Mouse (Mus musculus) limb, embryonic 13.5 days (tissue): Measurements from ENCODE around the gene Fbxo39. TPM values are rescaled to one million over a fixed set of nuclear protein-coding genes. Genes with fewer than 3 reads are reported as not detected.

Source experiments
- ATAC-seq: fragments of 200-750 bp; cut with Nextera tagmentation; 2 replicates; pipeline ENCODE4 v1.8.0; 2017; ENCODE audit warnings: low read depth, moderate number of reproducible peaks, moderate TSS enrichment; ENCODE audit not compliant: low FRiP score
- H3K27ac ChIP-seq: fragments of 300-500 bp; sonication (generic); 2 replicates; pipeline ENCODE4 v1.5.1; 2015; ENCODE audit warnings: inconsistent platforms, mild to moderate bottlenecking, moderate library complexity
- H3K27me3 ChIP-seq: fragments of 300-500 bp; sonication (generic); 2 replicates; pipeline ENCODE4 v1.6.1; 2015; ENCODE audit warnings: mild to moderate bottlenecking, inconsistent platforms
- H3K36me3 ChIP-seq: fragments of 300-500 bp; sonication (generic); 2 replicates; pipeline ENCODE4 v1.6.1; 2015; ENCODE audit warnings: inconsistent platforms, mild to moderate bottlenecking, moderate library complexity
- H3K4me1 ChIP-seq: fragments of 300-500 bp; sonication (generic); 2 replicates; pipeline ENCODE4 v1.6.1; 2015; ENCODE audit warnings: inconsistent platforms
- H3K4me2 ChIP-seq: fragments of 300-500 bp; sonication (generic); replicated peaks from 2 replicates; pipeline ENCODE4 v1.6.1; 2015; ENCODE audit warnings: inconsistent platforms, mild to moderate bottlenecking, moderate library complexity
- H3K4me3 ChIP-seq: fragments of 300-500 bp; sonication (generic); 2 replicates; pipeline ENCODE4 v1.5.1; 2015; ENCODE audit warnings: moderate library complexity, mild to moderate bottlenecking, inconsistent platforms
- H3K9ac ChIP-seq: fragments of 300-500 bp; sonication (generic); 2 replicates; pipeline ENCODE4 v1.6.1; 2015; ENCODE audit warnings: mild to moderate bottlenecking, inconsistent platforms
- H3K9me3 ChIP-seq: fragments of 300-500 bp; sonication (generic); 2 replicates; pipeline ENCODE4 v1.6.1; 2016; ENCODE audit warnings: inconsistent platforms
- WGBS: fragments of 180-500 bp; shearing (Covaris S2); methylation state at CpG from one replicate; pipeline ENCODE4 v1.1.7; 2015; 5-methylcytosine and 5-hydroxymethylcytosine counted together
- polyA plus RNA-seq: library from polyadenylated mRNA; unstranded; fragments of >200 nt; fragmentation: Nextera tagmentation; extraction: Ambion mirVana; gene quantifications from 2 replicates; pipeline ENCODE4 v1.2.1, GENCODE M21; 2015

The Fbxo39 gene
- polyA plus RNA-seq, 1 experiment from 2014 or later = not detected

GRCm38 (mm10) chr11:72349652-72350051 lies 35.4 kb downstream of the Fbxo39 start:
- Histone ChIP-seq H3K4me2 (no peak overlapping the region), H3K36me3 (no peaks in the 10 kb centered on the region), H3K9ac (no peak overlapping the region), H3K4me3 (no peak overlapping the region), H3K27ac (no peak overlapping the region), H3K27me3 (no peaks in the 10 kb centered on the region), H3K4me1 (peaks cover 10% of the 10 kb centered on the region), H3K9me3 (no peaks in the 10 kb centered on the region)
- no peak for ATAC-seq
- 47% methylated on average over 4 of the region's 4 CpGs for WGBS

GRCm38 (mm10) chr11:72352272-72352671 lies 38.0 kb downstream of the Fbxo39 start:
- ATAC-seq = no peak
- H3K9ac ChIP-seq = no peak overlapping the region
- peaks cover 14% of the 10 kb centered on the region for H3K4me1 ChIP-seq
- no peaks in the 10 kb centered on the region for H3K27me3 ChIP-seq
- no peak overlapping the region for H3K4me2 ChIP-seq
- 55% methylated on average over 1 of the region's 1 CpGs for WGBS
- no peaks in the 10 kb centered on the region for H3K36me3 ChIP-seq
- no peak overlapping the region for H3K4me3 ChIP-seq
- no peak overlapping the region for H3K27ac ChIP-seq
- H3K9me3 ChIP-seq = no peaks in the 10 kb centered on the region

GRCm38 (mm10) chr11:72353186-72353585 lies 38.9 kb downstream of the Fbxo39 start:
- ATAC-seq = no peak
- Histone ChIP-seq H3K36me3 (no peaks in the 10 kb centered on the region), H3K9ac (no peak overlapping the region), H3K27me3 (no peaks in the 10 kb centered on the region), H3K27ac (no peak overlapping the region), H3K9me3 (no peaks in the 10 kb centered on the region), H3K4me2 (no peak overlapping the region), H3K4me1 (peaks cover 14% of the 10 kb centered on the region), H3K4me3 (no peak overlapping the region)
- WGBS = 72% methylated on average over 3 of the region's 3 CpGs

- Histone ChIP-seq H3K27ac (no peak overlapping the region), H3K9ac (no peak overlapping the region), H3K4me1 (peaks cover 4% of the 10 kb centered on the region; the same call in 1 of the 2 replicates), H3K36me3 (no peaks in the 10 kb centered on the region), H3K4me2 (peak overlapping the region; percentile 56), H3K4me3 (peak overlapping the region; percentile 6; the same call in 1 of the 2 replicates), H3K27me3 (no peaks in the 10 kb centered on the region), H3K9me3 (no peaks in the 10 kb centered on the region)
- no peak for ATAC-seq
- WGBS = 18% methylated on average over 20 of the region's 20 CpGs
Observed at GRCm38 (mm10) chr11:72354971-72355728, 40.9 kb downstream of the Fbxo39 start.

GRCm38 (mm10) chr11:72361385-72362346 lies 47.4 kb downstream of the Fbxo39 start:
- peak; percentile 90 for ATAC-seq
- 9% methylated on average over 42 of the region's 42 CpGs for WGBS
- no peak overlapping the region for H3K27ac ChIP-seq

GRCm38 (mm10) chr11:72362347-72362741 lies 48.1 kb downstream of the Fbxo39 start, which contains the start of gene Tekt1:
Gene Tekt1, minus strand, starts transcription at chr11:72362442.
- Histone ChIP-seq H3K4me2 (peak within 1 kb of the TSS; percentile 81), H3K9me3 (no peaks in the 10 kb centered on the region), H3K27me3 (no peaks in the 10 kb centered on the region), H3K4me1 (no peaks in the 10 kb centered on the region), H3K27ac (no peak within 1 kb of the TSS), H3K4me3 (peak within 1 kb of the TSS; percentile 51), H3K9ac (peak within 1 kb of the TSS; percentile 72), H3K36me3 (no peaks in the 10 kb centered on the region)
- WGBS = 34% methylated on average over 10 of the region's 10 CpGs
- no peak for ATAC-seq

More at GRCm38 (mm10) chr11:72361385-72362346, 47.4 kb downstream of the Fbxo39 start:
- Histone ChIP-seq H3K4me1 (no peaks in the 10 kb centered on the region), H3K9me3 (no peaks in the 10 kb centered on the region), H3K4me3 (peak overlapping the region; percentile 51), H3K36me3 (no peaks in the 10 kb centered on the region), H3K4me2 (peak overlapping the region; percentile 81), H3K27me3 (no peaks in the 10 kb centered on the region), H3K9ac (peak overlapping the region; percentile 72)

- no peak for ATAC-seq
- no peak overlapping the region for H3K4me3 ChIP-seq
- no peak overlapping the region for H3K4me2 ChIP-seq
- no peaks in the 10 kb centered on the region for H3K36me3 ChIP-seq
- no peak overlapping the region for H3K9ac ChIP-seq
- H3K9me3 ChIP-seq = no peaks in the 10 kb centered on the region
- 72% methylated on average over 8 of the region's 8 CpGs for whole genome bisulfite sequencing
- no peaks in the 10 kb centered on the region for H3K27me3 ChIP-seq
- no peak overlapping the region for H3K27ac ChIP-seq
- peaks cover 4% of the 10 kb centered on the region; the same call in 1 of the 2 replicates for H3K4me1 ChIP-seq
Observed at GRCm38 (mm10) chr11:72363523-72364240, 49.4 kb downstream of the Fbxo39 start.

- no peaks in the 10 kb centered on the region for H3K9me3 ChIP-seq
- WGBS = 95% methylated on average over 5 of the region's 5 CpGs
- no peak for ATAC-seq
Observed at GRCm38 (mm10) chr11:72364526-72364925, 50.3 kb downstream of the Fbxo39 start.

GRCm38 (mm10) chr11:72366126-72366525 lies 51.9 kb downstream of the Fbxo39 start:
- peaks cover 11% of the 10 kb centered on the region; the same call in 1 of the 2 replicates for H3K4me1 ChIP-seq
- H3K4me3 ChIP-seq = no peak overlapping the region
- H3K36me3 ChIP-seq = no peaks in the 10 kb centered on the region
- no peak overlapping the region for H3K9ac ChIP-seq
- no peak for ATAC-seq
- H3K27me3 ChIP-seq = no peaks in the 10 kb centered on the region
- 82% methylated on average over 9 of the region's 9 CpGs for WGBS
- H3K9me3 ChIP-seq = no peaks in the 10 kb centered on the region
- no peak overlapping the region for H3K27ac ChIP-seq
- H3K4me2 ChIP-seq = no peak overlapping the region

More at GRCm38 (mm10) chr11:72364526-72364925, 50.3 kb downstream of the Fbxo39 start:
- no peak overlapping the region for H3K27ac ChIP-seq
- H3K4me2 ChIP-seq = no peak overlapping the region
- H3K27me3 ChIP-seq = no peaks in the 10 kb centered on the region
- no peaks in the 10 kb centered on the region for H3K36me3 ChIP-seq
- no peak overlapping the region for H3K4me3 ChIP-seq
- no peak overlapping the region for H3K9ac ChIP-seq
- H3K4me1 ChIP-seq = peaks cover 4% of the 10 kb centered on the region; the same call in 1 of the 2 replicates

GRCm38 (mm10) chr11:72367934-72368674 lies 53.9 kb downstream of the Fbxo39 start:
- Histone ChIP-seq H3K4me2 (no peak overlapping the region), H3K27ac (no peak overlapping the region), H3K9ac (no peak overlapping the region), H3K27me3 (no peaks in the 10 kb centered on the region; the same call in 1 of the 2 replicates), H3K4me1 (peaks cover 11% of the 10 kb centered on the region; the same call in 1 of the 2 replicates), H3K9me3 (no peaks in the 10 kb centered on the region), H3K36me3 (no peaks in the 10 kb centered on the region), H3K4me3 (no peak overlapping the region)
- no peak for ATAC-seq
- WGBS = 52% methylated on average over 11 of the region's 11 CpGs
